Mouse (Mus musculus): ENCODE data around the gene Cnot11.

Cnot11 gene

DNA sequence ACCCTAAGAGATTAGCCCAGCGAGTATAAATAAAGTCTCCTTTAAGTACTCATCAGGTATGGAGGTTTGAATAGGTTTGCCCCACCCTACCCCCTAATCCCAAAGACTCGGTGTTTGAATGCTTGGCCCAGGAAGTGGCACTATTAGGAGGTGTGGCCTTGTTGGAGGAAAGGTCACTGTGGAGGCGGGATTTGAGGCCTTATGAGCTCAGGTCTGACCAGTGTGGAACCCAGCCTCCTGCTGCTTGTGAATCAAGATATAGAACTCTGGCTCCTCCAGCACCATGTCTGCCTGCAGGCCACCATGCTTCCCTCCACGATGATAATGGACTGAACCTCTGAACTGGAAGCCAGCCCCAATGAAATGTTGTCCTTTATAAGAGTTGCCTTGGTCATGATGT lies 3.8 kb upstream of the Cnot11 start:
- intact Hi-C loops (cut with DNase I) = no loop called here

- intact Hi-C loops (cut with DNase I) = no loop called here
Measured at GRCm38 (mm10) chr1:39533917-39534316, 875 bp upstream of the Cnot11 start.

DNA sequence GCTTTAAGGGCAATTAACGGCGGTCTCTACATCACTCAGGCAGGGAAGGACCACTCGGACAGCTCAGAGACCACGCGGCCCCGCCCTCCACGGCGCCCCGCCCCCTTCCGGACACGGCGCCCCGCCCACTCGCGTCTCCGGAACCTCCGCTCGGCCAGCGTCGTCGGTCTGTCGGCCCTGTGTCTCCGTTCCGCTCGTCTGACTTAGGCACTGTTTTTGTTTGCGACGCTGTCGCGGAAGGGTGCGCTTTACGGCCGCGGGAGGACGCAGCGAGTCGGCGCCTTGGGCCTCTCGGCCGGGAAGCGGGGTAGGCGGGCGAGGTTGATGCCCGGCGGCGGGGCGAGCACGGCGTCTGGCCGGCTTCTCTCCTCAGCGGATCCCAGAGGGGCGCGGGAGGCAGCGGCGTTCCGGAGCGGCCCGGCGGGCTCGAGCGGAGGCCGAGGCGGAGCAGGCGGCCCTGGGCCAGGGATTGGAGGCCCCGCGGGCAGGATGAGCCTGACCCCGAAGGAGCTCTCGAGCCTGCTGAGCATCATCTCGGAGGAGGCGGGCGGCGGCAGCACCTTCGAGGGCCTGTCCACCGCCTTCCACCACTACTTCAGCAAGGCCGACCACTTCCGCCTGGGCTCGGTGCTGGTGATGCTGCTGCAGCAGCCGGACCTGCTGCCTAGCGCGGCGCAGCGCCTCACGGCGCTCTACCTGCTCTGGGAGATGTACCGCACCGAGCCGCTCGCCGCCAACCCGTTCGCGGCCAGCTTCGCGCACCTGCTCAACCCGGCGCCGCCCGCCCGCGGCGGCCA lies 921 bp downstream of the Cnot11 start:
- intact Hi-C loops (cut with DNase I) = no loop called here

GRCm38 (mm10) chr1:39536701-39537100 lies 1.9 kb downstream of the Cnot11 start:
- intact Hi-C loops (cut with DNase I) = no loop called here

DNA sequence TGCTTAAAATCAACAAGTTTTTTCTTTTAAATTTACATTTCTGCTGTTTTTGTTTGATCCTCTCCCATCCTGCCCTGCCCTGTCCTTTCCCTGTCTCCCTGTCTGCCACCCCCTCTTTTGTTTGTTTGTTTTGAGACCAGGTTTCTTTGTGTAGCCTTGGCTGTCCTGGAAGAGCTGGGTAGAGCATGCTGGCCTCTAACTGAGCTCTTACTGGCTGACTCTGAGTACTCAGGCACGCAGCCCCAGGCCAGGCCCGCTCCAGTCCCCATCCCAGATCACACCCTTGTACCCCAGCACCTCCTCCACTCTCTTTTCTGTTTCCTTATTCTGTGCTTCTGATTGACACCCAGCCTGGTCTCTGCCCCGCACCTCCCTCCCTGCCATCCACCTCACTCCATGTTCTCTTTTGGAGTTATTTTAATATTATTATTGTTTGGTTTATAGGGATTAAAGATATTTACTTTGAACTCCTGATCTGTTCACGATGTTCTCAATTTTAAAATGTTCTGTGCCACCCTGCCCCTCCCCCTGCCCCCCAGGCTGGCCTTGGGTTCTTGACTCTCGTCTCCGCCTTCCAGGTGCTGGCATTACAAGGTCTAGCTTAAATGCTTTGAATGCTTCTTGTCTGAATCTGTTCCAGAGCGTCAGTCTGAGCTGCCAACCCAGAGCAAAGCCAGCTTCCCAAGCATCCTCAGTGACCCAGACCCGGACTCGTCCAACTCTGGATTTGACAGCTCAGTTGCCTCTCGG lies 3.0 kb downstream of the Cnot11 start:
- intact Hi-C loops (cut with DNase I) = no loop called here

- intact Hi-C loops (cut with DNase I) = no loop called here
Measured at GRCm38 (mm10) chr1:39540592-39540991, 5.8 kb downstream of the Cnot11 start.

- intact Hi-C loops (cut with DNase I) = no loop called here
Measured at GRCm38 (mm10) chr1:39545589-39545988, 10.8 kb downstream of the Cnot11 start.

- intact Hi-C loops (cut with DNase I) = no loop called here
Measured at GRCm38 (mm10) chr1:39546160-39546866, 11.5 kb downstream of the Cnot11 start.

- intact Hi-C loops (cut with DNase I) = no loop called here
Measured at GRCm38 (mm10) chr1:39547238-39547637, 12.4 kb downstream of the Cnot11 start.

DNA sequence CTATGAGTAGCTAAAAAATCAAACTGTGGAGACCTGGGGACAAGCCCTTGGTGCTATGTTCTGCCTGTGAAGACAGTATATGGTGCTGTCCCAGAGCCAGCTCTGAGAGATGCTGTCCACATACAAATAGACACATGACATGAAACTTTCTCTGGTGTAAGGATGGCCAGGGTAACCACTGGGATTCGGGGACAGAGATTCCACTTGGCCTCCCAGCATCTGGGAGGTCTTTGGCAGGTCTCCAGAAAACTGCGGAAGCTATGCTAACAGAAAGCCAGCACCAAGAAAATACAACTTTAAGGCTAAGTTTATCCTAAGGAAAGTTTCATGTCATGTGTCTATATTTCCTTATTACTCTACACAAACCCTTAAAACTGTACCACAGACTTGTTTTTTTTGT lies 15.0 kb downstream of the Cnot11 start:
- intact Hi-C loops (cut with DNase I) = no loop called here

DNA sequence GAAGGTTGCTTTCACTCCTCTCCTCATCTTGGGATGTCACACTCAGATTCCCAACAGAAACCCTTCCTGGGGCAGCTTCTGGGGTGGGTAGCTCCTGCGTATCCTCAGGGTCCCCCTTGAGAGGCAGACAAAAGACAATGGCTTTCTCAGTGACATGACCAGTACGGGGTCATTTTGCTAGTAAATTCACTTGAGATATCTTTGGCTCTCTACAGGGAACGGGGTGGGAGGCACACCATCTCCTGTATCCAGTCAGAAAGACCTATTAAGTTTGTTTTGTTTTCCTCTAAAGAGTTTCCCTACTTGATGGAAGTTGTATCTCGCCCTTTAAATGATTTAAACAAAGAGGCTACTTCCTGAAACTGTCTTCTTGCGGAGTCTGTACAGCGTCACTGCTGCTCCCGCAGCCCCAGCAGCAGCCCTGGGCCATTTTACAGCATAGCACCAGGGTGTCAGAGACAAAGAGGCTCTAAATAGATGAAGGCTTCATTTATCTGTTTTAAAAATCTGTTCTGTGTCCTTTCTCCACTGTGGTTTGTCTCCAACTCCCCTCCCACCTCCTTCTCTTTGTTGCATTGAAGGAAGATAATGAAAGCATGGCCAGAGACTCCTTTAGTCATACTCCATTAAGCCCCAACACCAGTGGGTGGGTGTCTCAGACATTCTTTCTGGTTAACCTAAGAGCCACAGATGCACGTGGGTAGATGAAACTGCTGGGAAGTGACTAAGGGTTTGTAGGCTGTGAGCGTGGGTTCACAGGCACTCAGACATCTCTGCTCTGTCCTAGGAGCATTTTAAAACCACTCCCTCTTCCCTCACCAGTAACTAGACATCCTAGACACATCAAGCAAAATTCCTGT lies 21.0 kb downstream of the Cnot11 start:
- intact Hi-C loops (cut with DNase I) = no loop called here

DNA sequence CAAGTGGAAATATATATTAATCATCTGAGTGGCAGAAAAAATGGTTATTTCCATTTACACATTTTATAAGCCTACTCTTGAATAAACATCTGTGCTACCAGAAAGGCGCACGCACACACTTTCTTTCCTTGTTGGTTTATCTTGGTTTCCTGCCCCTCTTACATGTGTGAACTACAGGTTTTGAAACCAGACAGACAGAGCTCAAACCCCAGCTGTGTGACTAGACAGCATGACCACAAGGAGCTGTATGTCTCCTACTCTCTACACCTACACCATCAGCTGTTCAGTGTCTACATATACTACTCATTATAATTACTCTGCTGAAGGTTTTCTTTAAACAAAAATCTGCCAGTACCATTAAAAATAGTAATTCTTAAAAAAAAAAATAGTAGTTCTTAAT lies 24.2 kb downstream of the Cnot11 start:
- intact Hi-C loops (cut with DNase I) = no loop called here

- intact Hi-C loops (cut with DNase I) = no loop called here
Measured at GRCm38 (mm10) chr1:39561920-39562319, 27.1 kb downstream of the Cnot11 start.

GRCm38 (mm10) chr1:39563161-39563560 lies 28.4 kb downstream of the Cnot11 start:
- intact Hi-C loops (cut with DNase I) = no loop called here

DNA sequence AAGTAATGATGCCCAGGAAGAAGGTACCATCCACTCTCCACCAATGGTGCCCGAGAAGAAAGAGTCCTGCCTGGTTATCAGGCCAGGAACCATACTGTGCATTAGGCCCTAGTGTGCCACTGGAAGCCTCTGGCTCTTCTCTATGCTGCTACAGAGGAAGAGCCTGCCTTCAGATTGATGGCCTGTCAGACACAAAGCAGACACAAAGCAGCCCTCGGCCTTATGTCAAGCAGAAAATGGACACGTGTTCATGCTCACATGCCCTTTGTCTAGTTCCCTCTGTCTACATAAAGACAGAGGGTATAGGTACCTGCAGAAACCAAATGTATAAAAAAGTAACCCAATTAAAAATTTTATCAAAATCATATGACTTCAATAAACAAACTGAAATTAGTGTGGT lies 29.8 kb downstream of the Cnot11 start:
- intact Hi-C loops (cut with DNase I) = no loop called here

GRCm38 (mm10) chr1:39568079-39568478 lies 33.3 kb downstream of the Cnot11 start:
- intact Hi-C loops (cut with DNase I) = no loop called here

DNA sequence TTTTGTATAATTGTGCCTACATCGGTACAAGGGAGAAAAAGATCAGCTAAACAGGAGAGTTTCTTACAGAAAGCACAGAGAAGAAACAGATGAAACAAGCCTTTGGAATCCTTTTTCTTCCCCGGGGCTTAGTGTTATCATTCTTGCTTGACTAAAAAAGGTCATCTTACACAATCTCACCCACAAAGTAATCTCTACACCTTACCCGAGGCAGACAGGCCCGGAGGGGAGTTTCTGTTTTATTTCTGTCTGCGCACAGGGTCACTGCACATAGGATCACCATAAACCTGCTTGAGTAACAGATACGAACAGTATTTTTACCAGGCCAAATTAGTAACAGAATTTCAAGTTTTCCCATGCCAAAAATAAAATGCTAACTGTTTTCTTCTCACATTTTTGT lies 36.9 kb downstream of the Cnot11 start:
- intact Hi-C loops (cut with DNase I) = no loop called here

DNA sequence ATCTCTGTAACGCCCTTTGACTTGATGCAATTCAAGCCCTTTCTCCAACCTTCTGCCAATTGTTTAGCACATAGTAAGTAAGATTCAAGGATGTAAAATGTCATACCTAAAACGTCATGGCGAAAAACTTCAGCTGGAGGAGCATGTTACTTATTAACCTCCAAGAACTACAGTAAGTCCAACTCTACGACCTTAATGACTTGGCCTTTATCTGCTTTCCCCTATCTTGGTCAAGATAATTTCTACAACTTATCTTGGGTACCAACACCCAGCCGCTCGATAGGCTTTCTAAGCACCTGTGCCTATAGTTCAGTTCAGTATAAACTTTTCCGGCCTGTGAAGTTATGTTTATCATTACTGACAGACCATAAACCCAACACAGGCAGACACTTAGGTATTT lies 39.1 kb downstream of the Cnot11 start:
- intact Hi-C loops (cut with DNase I) = no loop called here

- intact Hi-C loops (cut with DNase I) = no loop called here
Measured at GRCm38 (mm10) chr1:39575778-39576375, 41.1 kb downstream of the Cnot11 start.

DNA sequence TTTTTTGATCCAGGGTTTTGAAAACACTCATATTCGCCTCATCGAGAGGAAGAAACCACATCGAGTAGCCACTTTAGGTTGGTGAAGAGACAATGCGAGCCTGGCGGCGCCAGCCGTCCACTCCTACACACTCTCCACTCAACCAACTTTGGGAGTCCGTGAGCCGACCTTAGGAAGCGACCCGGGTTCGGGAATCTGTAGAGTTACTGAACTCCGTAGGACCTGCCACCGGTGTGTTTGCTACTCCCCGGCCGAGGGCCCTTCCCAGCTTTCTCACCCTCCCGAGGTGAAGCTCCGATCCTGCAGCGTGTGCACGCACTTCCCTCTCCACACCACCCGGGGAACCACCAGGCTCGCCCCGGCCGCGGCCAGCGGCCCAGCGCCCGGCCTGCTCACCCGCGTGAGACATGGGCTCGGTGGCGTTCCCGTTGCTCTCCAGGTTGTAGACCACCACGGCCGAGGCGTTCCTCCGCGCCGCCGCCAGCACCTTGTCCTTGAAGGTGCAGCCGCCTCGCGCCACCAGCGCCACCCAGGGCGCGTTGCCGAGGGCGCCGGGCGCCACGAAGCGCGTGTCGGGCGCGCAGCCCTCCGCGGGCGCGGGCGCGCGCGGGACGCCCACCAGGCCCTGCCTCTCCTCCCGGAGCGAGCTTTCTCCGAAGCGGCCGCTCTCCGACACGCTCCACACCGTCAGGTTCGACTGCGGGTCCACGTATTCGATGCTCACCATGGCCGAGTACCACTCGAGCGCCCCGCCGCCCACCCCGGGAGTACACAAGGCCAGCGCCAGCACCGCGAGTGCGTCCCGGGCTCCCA lies 41.8 kb downstream of the Cnot11 start:
- intact Hi-C loops (cut with DNase I) = no loop called here
